Mouse (Mus musculus): ENCODE measurements around the gene Sertad2. TPM values are rescaled to one million over a fixed set of nuclear protein-coding genes. Genes with fewer than 3 reads are reported as not detected.
A peak's percentile ranks its signal among the peaks of the same experiment; 100 is the strongest.

The Sertad2 gene
- total RNA-seq, 1 experiment from 2014 or later: 15.7 TPM

DNA sequence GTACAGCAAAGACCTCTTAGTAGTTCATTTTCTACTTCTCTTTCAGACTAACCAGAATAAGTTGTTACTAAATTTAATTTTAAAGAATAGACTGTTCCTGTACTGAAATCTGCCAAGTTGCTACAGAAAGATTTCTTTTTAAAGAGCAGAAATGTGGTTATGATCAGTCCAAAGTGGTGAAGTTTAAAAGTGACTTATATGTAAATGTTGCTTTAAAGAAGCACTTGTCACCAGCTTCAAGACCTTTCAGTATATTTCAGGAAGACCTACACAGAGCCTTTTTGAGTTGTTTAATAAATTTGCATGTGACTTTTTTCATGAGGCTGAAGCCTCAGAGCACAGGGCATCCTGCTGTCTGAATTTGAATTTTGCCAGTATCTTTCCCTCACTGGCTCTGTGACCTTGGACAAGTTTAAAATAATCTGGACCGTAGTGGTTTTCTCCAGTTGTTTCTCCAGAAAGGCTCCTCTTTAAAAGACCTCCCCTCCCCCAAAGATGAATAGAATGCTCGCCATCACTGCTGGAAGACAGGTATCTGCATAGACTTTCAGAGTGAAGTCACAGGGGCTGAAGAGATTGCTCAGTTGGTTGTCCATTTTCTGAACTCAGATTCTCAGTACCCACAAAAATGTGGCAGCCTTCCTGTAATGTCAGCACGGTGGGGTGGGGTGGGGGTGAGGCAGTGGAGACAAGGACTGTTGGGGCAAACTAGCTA is 1.9 kb downstream of the Sertad2 start:
- DNase-seq: no peak

DNA sequence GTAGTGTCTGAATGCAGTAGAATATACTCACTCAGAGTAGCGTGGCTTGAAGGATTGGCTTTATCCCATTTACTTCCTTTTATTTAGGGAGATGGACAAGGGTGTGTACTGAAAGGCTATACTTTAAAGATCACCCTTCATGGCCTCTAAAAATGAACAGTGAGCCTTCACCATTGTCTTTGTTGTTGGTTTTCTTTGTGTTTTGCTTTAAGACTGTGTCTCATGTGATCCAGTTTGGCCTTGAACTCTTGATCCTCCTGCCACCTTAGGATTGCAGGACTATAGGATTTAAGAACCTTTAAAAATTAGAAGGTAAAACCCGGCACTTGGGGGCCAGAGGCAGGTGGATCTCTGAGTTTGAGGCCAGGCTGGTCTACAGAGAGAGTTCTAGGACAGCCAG is 6.4 kb downstream of the Sertad2 start:
- DNase-seq: no peak

DNA sequence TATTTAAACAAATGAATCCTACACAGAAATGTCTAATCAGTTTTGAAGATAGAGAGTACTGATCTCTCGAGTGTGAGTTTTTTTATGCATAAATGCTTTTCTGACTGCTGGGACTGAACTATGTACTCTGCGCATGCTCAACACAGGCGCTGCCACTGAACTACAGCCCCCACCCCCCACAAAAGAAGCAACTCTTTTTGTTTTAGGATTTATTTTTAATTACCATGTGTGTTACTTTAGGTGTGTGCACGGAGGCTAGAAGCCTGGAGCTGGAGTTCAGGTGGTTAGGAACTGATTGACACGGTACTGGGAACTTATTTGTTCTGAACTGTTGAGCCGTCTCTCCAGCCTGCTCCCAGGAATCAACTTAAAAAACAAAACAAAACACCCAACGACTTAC is 7.1 kb downstream of the Sertad2 start:
- DNase-seq: no peak

DNA sequence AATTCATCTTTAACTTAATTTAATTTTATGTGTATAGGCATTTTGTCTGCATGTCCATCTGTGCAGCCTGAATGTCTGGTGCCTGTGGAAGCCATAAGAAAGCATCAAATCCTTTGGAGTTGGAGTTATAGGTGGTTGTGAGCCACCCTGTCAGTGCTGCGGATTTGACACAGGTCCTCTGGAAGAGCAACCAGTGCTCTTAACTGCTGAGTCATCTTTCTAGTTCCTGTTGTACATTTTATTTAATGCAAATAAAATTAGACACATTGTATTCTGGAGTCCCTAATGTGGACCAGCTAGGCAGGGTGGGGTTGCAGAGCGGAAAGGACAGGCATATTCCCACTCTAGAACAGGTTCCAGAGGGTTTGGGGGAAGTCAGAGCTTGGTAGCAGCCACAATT is 9.0 kb downstream of the Sertad2 start:
- no peak for DNase-seq

DNA sequence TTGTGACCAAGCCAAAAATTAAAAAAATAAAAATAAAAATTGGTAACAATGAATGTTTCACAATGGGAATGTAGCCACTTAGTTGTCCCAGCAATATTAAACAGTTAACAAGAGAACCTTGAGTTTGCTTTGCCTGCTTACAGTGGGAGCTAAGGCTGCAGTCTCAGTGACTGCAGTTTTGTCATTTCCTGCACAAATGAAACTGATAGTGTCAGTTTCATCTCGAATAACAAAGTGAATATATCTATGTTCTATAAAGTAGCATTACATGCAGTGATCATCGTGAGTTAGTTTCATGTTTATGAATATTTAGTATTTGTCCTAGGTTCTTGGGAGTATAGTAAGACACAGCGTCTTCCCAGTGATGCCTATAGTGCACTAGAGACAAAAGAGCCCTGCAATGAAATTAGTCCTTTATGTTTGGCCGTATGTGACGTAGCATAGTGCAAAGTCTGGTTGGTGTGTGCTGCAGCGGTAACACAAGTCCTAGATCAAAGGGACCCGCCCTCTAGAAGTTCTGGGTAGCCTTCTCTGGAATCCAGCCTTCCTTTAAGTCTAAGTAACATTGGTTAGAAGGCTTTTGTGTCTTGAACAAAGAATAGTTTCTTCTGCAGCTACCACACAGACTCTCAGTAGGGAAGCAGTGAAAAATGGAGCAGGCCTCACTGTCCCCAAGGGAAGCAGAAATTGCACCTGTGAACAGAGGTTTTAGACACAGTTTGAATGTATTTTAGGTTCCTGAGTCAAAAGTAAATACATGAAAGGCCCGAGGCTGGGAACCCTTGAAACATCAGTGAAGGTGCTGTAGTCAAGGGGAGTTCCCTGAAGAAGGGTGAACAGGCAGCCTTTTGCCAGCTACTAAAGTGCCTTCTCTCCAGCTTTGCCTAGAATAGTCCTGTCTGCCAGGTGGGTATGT is 10.0 kb downstream of the Sertad2 start:
- DNase-seq: no peak

DNA sequence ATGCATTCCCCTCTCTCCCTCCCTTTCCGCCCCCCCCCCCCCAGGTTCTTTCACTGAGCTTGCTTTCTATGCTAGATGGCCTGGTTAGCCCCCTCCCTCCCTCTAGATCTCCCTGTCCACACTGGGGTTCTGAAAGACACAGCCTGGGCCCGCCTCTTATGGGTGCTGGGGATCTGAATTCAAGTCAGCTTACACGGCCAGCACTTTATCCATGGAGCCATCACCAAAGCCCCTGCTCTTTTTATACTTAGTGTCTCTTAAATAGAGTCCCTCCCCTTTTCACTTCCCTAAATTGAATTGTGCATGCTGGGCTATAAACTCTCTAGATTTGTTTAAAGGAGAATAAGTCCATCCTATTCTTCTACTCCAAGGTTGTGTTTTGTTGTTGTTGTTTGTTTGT is 12.6 kb downstream of the Sertad2 start:
- DNase-seq: no peak

DNA sequence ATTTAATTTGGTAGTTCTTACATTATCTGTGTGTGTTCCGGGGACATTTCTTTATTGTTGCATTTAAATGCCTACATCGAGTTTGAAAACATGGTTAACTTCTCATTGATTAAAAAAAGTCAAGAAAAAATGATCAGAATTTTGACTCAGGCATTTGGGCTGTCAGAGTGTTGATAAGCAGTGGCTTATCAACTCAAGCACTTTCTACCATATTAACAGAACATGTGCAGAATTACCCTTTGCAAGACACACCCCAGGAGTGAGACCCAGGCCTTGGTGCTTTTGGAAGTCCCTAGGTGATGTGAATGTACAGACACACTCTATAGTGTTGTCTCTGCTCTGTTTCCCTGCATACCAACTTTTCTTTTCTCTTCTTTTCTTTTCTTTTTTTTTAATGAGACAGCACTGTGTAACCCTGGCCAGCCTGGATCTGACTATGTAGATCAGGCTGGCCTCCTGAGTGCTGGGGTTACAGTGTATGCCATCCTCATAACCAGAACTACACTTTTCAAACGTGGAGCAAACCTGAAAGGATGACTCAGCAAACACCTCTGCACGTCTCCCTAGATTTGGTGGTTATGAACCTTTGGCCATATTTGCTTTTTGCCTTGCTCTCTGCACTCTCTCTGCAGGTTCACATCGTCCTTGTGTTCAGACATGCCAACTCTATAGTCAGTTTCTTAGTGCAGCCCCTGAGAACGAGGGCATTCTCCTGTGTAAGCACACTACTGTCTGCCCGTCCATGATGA is 13.3 kb downstream of the Sertad2 start:
- DNase-seq: no peak

DNA sequence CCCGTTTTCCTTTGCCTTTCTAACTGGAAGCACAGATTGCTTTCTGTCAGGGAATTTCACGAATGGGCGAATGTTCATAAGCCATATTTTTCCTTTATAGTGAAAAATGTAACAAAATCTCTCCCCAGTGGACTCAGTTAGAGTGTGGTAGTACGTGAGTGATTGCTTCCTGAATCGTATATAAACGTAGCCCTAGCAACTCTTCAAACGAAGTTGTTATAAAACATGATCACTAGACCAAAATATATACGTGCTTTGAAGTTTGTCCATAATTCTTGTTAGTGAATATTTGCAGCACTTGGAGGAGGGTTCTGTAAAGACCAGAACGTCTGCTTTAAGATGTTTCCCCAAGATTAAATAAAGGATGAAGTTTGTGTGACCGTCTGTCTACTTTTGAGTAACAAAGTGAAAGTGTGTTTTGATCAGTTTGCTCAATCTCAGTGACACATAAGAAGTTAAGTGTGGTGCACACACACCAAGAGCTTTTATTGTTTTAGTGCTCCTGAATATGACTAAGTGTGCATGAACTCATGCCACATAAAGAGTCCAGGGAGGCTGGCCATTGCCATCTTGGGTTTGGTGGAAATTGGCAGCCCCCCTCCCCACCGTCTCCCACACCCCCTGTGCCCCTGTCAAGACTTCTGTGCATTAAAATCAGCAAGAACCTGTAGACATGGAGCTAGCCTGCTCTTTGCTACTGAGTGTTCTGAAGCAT is 16.3 kb downstream of the Sertad2 start:
- DNase-seq: no peak

DNA sequence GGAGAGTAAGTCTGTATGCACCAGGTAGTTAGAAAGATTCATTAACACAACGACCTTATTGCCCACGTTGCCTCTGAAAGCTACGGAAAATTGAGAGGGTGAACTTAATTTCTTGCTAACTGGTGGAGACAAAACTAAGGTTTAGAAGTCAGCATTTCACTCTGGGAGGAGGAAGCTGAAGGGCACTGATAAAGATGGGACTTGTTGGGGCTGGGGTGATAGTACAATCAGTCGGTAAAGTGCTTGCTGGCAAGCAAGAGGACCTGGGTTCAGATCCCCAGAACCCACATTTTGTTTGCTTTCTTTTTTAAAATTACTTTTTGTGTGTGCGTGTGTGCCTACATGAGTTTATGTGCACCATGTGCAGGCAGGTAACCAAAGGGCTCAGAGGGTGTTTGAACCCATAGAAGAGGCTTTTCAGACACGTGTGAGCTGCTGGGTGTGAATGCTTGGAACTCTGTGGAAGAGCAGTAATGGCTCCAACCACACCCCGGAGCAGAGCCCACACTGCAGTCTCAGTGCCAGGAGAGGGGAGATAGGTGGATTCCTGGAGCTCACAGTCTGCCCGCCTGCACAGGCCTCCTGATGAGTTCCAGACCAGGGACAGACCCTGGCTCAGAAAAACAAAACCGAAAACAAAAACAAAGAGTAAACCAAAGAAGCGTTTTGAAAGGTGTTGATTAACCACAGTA is 17.0 kb downstream of the Sertad2 start:
- DNase-seq: no peak

DNA sequence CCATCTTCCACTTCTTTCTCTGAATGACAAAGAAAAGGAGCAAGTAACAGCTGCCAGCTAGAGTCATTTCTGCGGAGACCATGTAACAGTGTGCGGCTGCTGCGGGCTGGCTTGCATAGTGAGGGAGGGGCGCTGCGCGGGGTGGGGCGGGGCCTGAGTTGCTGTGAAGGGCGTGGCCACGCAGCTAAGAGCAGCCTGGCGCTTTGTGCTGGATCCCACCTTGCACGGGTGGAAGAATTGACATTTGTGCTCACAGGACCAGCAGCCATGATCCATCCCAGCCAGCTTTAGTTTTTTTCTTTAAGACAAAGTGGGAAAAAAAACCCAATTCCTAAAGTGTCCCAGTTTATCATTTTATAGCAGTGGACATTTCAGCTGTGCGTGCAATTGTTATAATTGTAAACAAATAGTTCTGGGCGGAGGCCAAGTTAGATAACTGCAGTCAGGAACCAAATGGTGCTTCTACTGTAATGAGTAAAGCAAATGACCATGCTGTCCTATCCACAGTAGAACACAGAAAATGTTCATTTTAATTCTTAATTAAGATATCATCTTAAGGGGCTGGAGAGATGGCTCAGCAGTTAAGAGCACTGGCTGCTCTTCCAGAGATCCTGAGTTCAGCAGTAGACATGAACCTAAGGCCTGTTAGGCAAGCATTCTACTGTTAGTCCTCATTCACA is 18.4 kb downstream of the Sertad2 start:
- DNase-seq: peak; percentile 62

DNA sequence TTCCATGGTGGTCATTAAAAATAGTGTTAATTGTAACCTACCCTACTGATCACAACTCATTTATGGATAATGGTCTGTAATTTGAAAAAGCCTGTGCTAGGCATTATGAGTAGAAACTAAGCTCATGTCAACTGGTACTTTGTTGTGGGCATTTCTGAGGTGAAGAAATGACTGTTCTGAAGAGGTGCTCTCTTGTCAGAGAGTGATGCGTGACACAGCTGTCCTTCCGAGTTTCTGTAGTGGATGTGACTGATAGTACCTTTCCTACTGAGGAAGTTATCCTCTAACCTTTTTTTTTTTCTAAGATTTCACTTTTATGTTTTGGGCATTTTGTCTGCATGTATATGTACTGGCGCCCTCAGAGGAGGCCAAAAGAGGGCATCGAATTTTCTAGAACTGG is 22.0 kb downstream of the Sertad2 start:
- no peak for DNase-seq

DNA sequence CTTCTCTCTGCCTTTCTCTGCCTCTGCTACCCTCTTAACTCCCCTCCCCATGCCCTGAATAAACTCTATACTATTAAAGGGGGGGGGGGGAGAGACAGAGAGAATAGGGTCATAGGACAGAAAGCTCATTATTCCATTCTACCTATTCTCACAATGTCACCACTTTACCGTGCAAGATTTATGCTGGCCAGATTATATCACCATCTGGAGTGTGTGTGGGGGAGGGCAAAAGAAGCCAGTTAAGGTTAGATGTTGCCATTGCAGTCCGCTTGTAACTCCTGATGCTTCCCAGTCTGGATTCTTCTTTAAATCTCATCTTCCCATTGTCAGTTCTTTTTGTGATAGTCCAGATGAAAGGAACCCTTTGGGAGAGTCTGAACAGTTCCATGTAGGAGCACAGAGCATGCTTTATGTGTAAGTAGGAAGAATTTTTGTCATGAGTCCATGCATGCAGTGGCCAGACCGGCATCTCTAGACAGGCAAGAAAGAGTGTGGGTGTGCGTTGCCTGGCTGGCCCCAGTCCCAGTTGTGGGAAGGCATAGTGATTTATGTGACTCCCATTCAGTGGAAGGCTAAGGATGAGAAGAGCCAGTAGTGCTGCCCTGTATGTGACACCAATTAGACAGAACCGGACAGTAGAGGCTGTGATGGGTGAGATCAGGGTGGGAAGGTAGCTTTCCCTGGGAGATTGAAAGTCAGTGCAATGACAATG is 28.8 kb downstream of the Sertad2 start:
- peak; percentile 57 for DNase-seq

DNA sequence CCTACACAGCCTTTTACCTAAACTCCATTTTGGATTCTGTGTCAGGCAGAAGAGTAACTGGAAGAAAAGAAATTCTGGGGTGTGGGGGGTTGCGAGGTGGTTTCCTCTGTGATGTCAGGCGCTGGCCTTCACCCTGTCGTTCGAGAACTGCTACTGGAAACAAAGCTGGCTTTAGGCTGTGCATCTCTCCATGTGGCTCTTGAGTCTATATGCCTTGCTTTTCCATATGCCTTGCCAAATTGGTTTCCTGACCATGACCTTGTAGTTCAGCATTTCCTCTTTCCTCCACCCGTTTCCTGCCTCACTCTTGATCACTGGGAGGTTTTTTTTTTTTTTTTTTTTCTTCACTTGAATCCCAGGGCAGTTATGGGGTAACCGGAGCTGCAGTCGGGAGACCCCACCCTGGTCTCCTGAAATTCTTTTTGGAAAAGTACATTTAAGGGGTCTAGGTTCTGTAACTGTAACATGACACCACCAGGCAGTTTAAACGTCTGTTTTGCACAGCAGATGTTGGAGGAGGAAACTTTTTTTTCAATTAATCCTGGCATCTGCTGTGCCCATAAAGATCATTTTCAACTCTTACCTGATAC is 33.1 kb downstream of the Sertad2 start:
- no peak for DNase-seq

DNA sequence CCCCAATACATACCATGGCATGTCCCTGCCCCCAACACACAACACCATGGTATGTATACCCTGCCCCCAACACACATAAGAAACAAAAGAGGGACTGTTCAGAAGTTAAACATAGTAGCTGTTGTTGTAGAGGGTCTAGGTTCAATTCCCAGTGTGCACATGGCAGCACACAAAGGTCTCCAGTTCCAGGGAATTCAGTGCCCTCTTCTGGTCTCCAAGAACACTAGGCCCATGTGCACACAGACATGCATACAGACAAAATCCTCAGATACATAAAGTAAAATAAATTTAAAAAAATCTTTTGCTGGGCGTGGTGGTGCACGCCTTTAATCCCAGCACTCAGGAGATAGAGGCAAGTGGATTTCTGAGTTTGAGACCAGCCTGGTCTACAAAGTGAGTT is 39.7 kb downstream of the Sertad2 start:
- DNase-seq: no peak

DNA sequence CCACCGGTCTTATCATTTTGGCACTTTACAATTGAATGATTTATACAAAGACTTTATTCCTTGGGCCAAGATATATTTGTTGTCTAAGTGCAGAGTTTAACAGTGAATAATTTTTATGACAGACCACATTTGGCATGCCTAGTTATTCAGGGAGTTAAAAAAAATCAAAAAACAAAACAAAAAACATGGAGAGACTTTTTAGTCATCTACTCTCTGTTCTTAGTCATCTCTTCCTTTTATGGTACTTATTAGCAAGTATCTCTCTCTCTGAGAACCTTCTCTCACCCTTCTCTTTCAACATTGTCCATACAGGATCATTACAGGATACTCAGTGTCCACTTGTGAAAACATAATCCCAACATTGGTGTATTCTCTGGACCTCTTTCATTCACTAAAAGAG is 42.2 kb downstream of the Sertad2 start:
- no peak for DNase-seq

DNA sequence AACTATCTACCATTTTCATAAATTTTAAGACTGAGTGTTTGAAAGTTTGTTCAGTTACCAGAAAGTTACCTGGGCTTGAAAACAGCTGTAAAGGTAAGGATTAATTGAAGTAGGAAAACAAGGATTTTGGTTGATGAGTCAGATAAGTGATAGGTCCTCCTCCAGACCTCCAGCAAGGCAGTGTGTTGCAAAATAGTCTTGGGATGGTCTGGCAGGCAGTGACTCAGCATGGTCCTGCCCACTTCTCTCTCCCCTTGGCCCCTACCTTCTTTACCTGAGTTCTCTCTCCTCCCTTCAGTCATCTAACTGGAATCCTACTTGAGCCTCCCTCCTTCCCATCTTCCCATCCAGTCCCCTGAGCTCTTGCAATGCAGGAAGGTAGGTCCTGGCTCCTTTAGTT is 43.1 kb downstream of the Sertad2 start:
- no peak for DNase-seq

DNA sequence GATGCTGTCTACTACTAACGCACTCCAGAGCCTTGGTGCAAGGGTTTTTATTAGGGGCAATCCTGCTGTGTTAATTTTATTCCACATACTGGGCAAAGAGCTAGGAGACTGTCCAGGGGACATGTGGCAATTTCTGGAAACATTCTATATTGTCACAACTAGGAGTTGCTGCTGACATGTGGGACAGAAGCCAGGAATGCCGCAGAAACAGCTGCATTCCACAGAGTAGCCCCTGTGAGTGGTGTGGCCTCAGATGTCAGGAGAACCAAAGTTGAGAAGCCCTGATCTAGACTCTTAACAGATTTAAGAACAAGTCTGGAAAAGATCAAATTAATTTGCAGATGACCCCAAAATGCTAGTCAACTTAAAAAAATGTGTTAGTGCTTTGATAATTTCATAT is 46.3 kb downstream of the Sertad2 start:
- DNase-seq: no peak

DNA sequence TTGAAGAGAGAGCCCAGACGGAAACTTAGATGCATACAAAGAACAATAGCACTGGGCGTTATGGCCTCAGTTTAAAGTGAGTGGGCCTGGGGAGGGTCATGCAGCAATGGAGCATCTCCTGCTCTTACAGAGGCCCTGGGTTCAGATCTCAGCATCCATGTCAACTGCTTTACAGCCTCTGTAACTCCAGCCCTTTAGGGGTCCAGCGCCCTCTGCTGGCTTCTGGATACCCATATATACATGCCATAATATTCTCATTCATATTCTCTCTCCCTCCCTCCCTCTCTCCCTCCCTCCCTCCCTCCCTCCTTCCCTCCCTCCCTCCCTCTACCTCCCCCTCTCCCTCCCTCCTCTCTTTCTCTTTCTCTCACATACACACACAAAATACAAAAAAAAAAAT is 49.0 kb downstream of the Sertad2 start:
- peak; percentile 20 for DNase-seq

DNA sequence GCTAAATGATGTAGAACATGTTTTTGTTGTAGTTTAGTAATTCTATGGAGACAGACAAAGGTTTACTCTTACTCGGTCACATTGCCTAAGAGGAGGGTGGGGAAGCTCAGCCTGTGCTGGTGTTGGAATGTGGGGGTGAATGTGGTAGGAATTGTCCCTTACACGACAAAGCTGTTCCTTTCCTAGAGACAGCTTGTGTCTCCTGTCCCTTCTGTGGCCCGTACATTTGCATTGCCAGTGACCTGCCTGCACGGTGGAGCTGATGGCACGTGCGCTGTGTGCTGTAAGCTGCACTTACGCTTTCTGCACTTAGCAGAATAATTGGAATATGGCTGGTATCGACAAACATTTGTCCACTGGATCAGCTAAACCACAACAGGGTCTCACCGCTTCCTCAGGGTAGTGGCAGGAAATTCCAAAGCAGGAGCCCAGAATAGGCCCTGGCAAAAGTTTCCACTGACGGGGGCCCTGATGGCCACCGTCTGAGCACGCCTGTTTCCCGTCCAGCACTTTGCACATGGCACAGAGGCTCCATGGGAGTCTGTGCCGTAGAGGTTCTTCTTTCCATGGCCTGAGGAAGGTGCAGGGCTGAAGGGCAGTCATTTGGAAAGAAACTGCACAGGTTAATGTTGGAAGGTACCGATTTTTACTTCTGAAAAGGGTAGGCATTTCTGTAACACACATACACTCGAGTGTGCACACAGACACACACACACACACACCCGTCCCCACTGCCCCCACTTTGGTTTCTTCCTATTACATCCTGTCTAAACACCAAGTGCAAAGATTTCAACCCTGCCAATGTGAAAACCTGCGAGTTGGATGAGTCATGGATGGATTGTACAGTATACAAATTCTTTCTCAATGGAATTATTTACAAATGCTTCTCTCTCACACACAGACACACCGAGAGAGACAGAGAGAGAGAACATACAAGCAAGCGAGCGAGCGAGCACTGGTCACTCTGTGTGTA is 51.5 kb downstream of the Sertad2 start:
- DNase-seq: no peak
